ENCODE assay signal across 10 mouse cellular contexts in genomic region chr4:94349273-94349672, GRCm38 (mm10).
DNase-seq lines count a peak whose midpoint lies in the region; ATAC-seq and TF ChIP-seq lines count a peak whose summit lies in the region.
"Had no signal": no experiment of that assay in that cellular context is flagged by ENCODE, and none has a peak within 500 bp of the region (broad histone marks: within the 10 kb centered on the region; RNA-seq: fewer than 3 reads in every experiment).

No protein-coding gene starts in this region.

- H3K27ac ChIP-seq in forebrain, postnatal 0 days (ENCODE audit: low read depth, low read length) = no peak overlapping the region
- no peak overlapping the region for H3K27ac ChIP-seq in forebrain, embryonic 10.5 days
- no peak overlapping the region for H3K27ac ChIP-seq in cerebellum, adult 2 months (ENCODE audit: insufficient read depth, low read length)

- ATAC-seq in forebrain, postnatal 0 days = no peak

- no peak overlapping the region for H3K4me2 ChIP-seq in forebrain, postnatal 0 days (ENCODE audit: low read depth)

- 57% methylated on average over 1 of the region's 1 CpGs for WGBS in forebrain, postnatal 0 days
- 32% methylated on average over 1 of the region's 1 CpGs for WGBS in forebrain, embryonic 10.5 days
- WGBS in cerebellum, adult 2 months = 35% methylated on average over 1 of the region's 1 CpGs

- H3K36me3 ChIP-seq in forebrain, postnatal 0 days (ENCODE audit: insufficient read depth) = no peaks in the 10 kb centered on the region
- H3K36me3 ChIP-seq in forebrain, embryonic 10.5 days (replicated peaks) = no peaks in the 10 kb centered on the region

- DNase-seq in forebrain, postnatal 0 days = peak; percentile 43
- DNase-seq in forebrain, embryonic 10.5 days (ENCODE audit: extremely low spot score, low spot score) = no peak
- DNase-seq in left cerebral cortex, postnatal 10 days (ENCODE audit: extremely low spot score in 1 of 2, low spot score in 2 of 2) = peak; percentile 21 to 42
- no peak for DNase-seq in left cerebral cortex, adult 11 months (ENCODE audit: low spot score)
- DNase-seq in adipocyte (ENCODE audit: low spot score) = peak; percentile 11
- peak; percentile 32 for DNase-seq in right cerebral cortex, adult 18-20 months
- DNase-seq in thymus, postnatal 10 days (ENCODE audit: low spot score in 2 of 2) = no peak
- DNase-seq in cerebellum, adult 2 months = no peak
- DNase-seq: lung, postnatal 10 days; thymus, postnatal 25 days had no signal

- no peak overlapping the region for H3K4me3 ChIP-seq in forebrain, postnatal 0 days (ENCODE audit: low read depth, low read length)
- H3K4me3 ChIP-seq in forebrain, embryonic 10.5 days = no peak overlapping the region
- H3K4me3 ChIP-seq in cerebellum, adult 2 months (replicated peaks; ENCODE audit: insufficient read depth, low read depth, low read length) = no peak overlapping the region

- peak; percentile 60 for TF ChIP-seq CTCF in forebrain, postnatal 0 days (IDR thresholded peaks at IDR 0.05; ENCODE audit: low read depth)
- TF ChIP-seq CTCF in cerebellum, adult 2 months (IDR thresholded peaks at IDR 0.05; ENCODE audit: borderline replicate concordance, insufficient read depth, low read depth, low read length) = no peak

- no peaks in the 10 kb centered on the region for H3K27me3 ChIP-seq in forebrain, postnatal 0 days (ENCODE audit: insufficient read depth, low read length)
- H3K27me3 ChIP-seq in forebrain, embryonic 10.5 days (ENCODE audit: poor library complexity, severe bottlenecking) = no peaks in the 10 kb centered on the region
- H3K27me3 ChIP-seq in cerebellum, adult 2 months (ENCODE audit: control insufficient read depth, insufficient read depth, low read length) = no peaks in the 10 kb centered on the region

- intact Hi-C loops in left cerebral cortex, postnatal 10 days (cut with DNase I) = loop anchor here (10.0 kb wide), 1 partner anchor 334 kb away; no protein-coding TSS in a partner anchor

- no peaks in the 10 kb centered on the region for H3K9me3 ChIP-seq in forebrain, postnatal 0 days (ENCODE audit: low read length)
- H3K9me3 ChIP-seq in forebrain, embryonic 10.5 days = no peaks in the 10 kb centered on the region

- TF ChIP-seq POLR2A in cerebellum, adult 2 months (IDR thresholded peaks at IDR 0.05; ENCODE audit: borderline replicate concordance, insufficient read depth, low read length) = no peak

- no peaks in the 10 kb centered on the region for H3K4me1 ChIP-seq in forebrain, postnatal 0 days (ENCODE audit: insufficient read depth)
- H3K4me1 ChIP-seq in forebrain, embryonic 10.5 days = no peaks in the 10 kb centered on the region
- H3K4me1 ChIP-seq in cerebellum, adult 2 months (ENCODE audit: control insufficient read depth, insufficient read depth, low read length) = no peaks in the 10 kb centered on the region

- H3K9ac ChIP-seq in forebrain, postnatal 0 days = no peak overlapping the region

Comparison
In these comparisons a context has a peak if more than half of its experiments do, and no peak if none do; other contexts are left out.
1. DNase-seq: peak in forebrain, postnatal 0 days (single experiment), left cerebral cortex, postnatal 10 days (2 of 2), adipocyte (single experiment) and right cerebral cortex, adult 18-20 months (single experiment); none in forebrain, embryonic 10.5 days (single experiment), left cerebral cortex, adult 11 months (single experiment), thymus, postnatal 10 days (0 of 2) and cerebellum, adult 2 months (0 of 2).